Mouse (Mus musculus) small intestine, adult 2 months (tissue): Measurements from ENCODE around the gene Kremen2. TPM values are rescaled to one million over a fixed set of nuclear protein-coding genes. Genes with fewer than 3 reads are reported as not detected.

ENCODE experiments used
- H3K27ac ChIP-seq: fragments of 200-500 bp; 2 replicates; pipeline ENCODE4 v1.5.1; 2012; ENCODE audit warnings: low read depth, low read length, control low read depth, inconsistent platforms; ENCODE audit not compliant: insufficient read depth
- H3K27me3 ChIP-seq: fragments of 200-500 bp; 2 replicates; pipeline ENCODE4 v1.6.1; 2012; ENCODE audit warnings: mild to moderate bottlenecking, moderate library complexity, low read length, inconsistent platforms; ENCODE audit not compliant: control insufficient read depth, insufficient read depth
- H3K36me3 ChIP-seq: fragments of 200-500 bp; 2 replicates; pipeline ENCODE4 v1.6.1; 2012; ENCODE audit warnings: mild to moderate bottlenecking, low read length, control low read depth, inconsistent platforms; ENCODE audit not compliant: control insufficient read depth, insufficient read depth
- H3K4me1 ChIP-seq: fragments of 200-500 bp; 2 replicates; pipeline ENCODE4 v1.6.1; 2012; ENCODE audit warnings: low read length, inconsistent platforms, mixed read lengths; ENCODE audit not compliant: control insufficient read depth, insufficient read depth, insufficient read length
- H3K4me3 ChIP-seq: fragments of 200-500 bp; 2 replicates; pipeline ENCODE4 v1.5.1; 2012; ENCODE audit warnings: low read depth, mild to moderate bottlenecking, control low read depth, inconsistent platforms, low read length, moderate library complexity
- CTCF ChIP-seq: fragments of 200-500 bp; IDR thresholded peaks from 2 replicates; pipeline ENCODE4 v1.5.1; 2012; ENCODE audit warnings: low read depth, mild to moderate bottlenecking, control low read depth, inconsistent platforms, low read length, moderate library complexity, mixed read lengths; ENCODE audit not compliant: insufficient replicate concordance, insufficient read length; ENCODE audit errors: extremely low read depth
- POLR2A ChIP-seq: fragments of 200-500 bp; IDR thresholded peaks from 2 replicates; pipeline ENCODE4 v1.6.1; 2012; ENCODE audit warnings: low read depth, mild to moderate bottlenecking, control low read depth, inconsistent platforms, low read length, moderate library complexity
- WGBS: fragments of 180-500 bp; shearing (Covaris S2); methylation state at CpG from one replicate; pipeline ENCODE4 v1.1.7; 2018; 5-methylcytosine and 5-hydroxymethylcytosine counted together
- polyA plus RNA-seq: library from polyadenylated mRNA; depleted of rRNA; stranded (reverse); fragments of >200 nt; gene quantifications from 2 replicates; pipeline ENCODE4 v1.2.3, GENCODE M21; 2012

The Kremen2 gene
- polyA plus RNA-seq, 1 experiment = 2.9 TPM

GRCm38 (mm10) chr17:23719455-23719854 lies 26.2 kb downstream of the Kremen2 start:
- no peak for TF ChIP-seq POLR2A
- no peak for TF ChIP-seq CTCF
- no peaks in the 10 kb centered on the region for H3K36me3 ChIP-seq
- no peak overlapping the region for H3K27ac ChIP-seq
- 83% methylated on average over 1 of the region's 1 CpGs for WGBS
- H3K27me3 ChIP-seq = no peaks in the 10 kb centered on the region
- H3K4me3 ChIP-seq = no peak overlapping the region
- peaks cover 13% of the 10 kb centered on the region for H3K4me1 ChIP-seq

GRCm38 (mm10) chr17:23717003-23717402 lies 28.6 kb downstream of the Kremen2 start:
- H3K36me3 ChIP-seq = no peaks in the 10 kb centered on the region
- 83% methylated on average over 2 of the region's 2 CpGs for WGBS
- peaks cover 13% of the 10 kb centered on the region for H3K4me1 ChIP-seq
- H3K27me3 ChIP-seq = no peaks in the 10 kb centered on the region
- no peak overlapping the region for H3K27ac ChIP-seq
- no peak for TF ChIP-seq CTCF
- TF ChIP-seq POLR2A = no peak
- H3K4me3 ChIP-seq = no peak overlapping the region

- Histone ChIP-seq H3K4me1 (no peaks in the 10 kb centered on the region), H3K36me3 (no peaks in the 10 kb centered on the region), H3K27ac (no peak overlapping the region), H3K4me3 (no peak overlapping the region), H3K27me3 (0 out of 2 replicates have a peak, but pooled peaks cover under 1% of the 10 kb centered on the region)
- no peak for TF ChIP-seq POLR2A
- peak; percentile 95 for TF ChIP-seq CTCF
- under 1% methylated on average over 3 of the region's 3 CpGs for WGBS
Measured at GRCm38 (mm10) chr17:23706212-23706611, 39.4 kb downstream of the Kremen2 start.

GRCm38 (mm10) chr17:23705525-23706104 lies 40.0 kb downstream of the Kremen2 start:
- 70% methylated on average over 7 of the region's 7 CpGs for WGBS
- TF ChIP-seq CTCF (no peak), POLR2A (no peak)
- H3K4me1 ChIP-seq = no peaks in the 10 kb centered on the region

GRCm38 (mm10) chr17:23704741-23705140 lies 40.9 kb downstream of the Kremen2 start:
- TF ChIP-seq POLR2A (no peak), CTCF (no peak)
- Histone ChIP-seq H3K4me3 (no peak overlapping the region), H3K36me3 (no peaks in the 10 kb centered on the region), H3K27ac (no peak overlapping the region), H3K27me3 (peaks cover 6% of the 10 kb centered on the region; the same call in 1 of the 2 replicates), H3K4me1 (0 out of 2 replicates have a peak, but pooled peaks cover 2% of the 10 kb centered on the region)
- WGBS = 39% methylated on average over 7 of the region's 7 CpGs

More at GRCm38 (mm10) chr17:23705525-23706104, 40.0 kb downstream of the Kremen2 start:
- no peak overlapping the region for H3K4me3 ChIP-seq
- no peaks in the 10 kb centered on the region for H3K36me3 ChIP-seq
- H3K27me3 ChIP-seq = 0 out of 2 replicates have a peak, but pooled peaks cover 4% of the 10 kb centered on the region
- H3K27ac ChIP-seq = no peak overlapping the region

- H3K27me3 ChIP-seq = peaks cover 12% of the 10 kb centered on the region
- TF ChIP-seq POLR2A = no peak
- H3K4me1 ChIP-seq = peaks cover 5% of the 10 kb centered on the region; the same call in 1 of the 2 replicates
- no peak overlapping the region for H3K27ac ChIP-seq
- no peaks in the 10 kb centered on the region for H3K36me3 ChIP-seq
- 88% methylated on average over 9 of the region's 9 CpGs for WGBS
- H3K4me3 ChIP-seq = no peak overlapping the region
Measured at GRCm38 (mm10) chr17:23703301-23703700, 42.3 kb downstream of the Kremen2 start.

GRCm38 (mm10) chr17:23700079-23700478 lies 45.6 kb downstream of the Kremen2 start:
- under 1% methylated on average over 28 of the region's 28 CpGs for WGBS
- peaks cover 12% of the 10 kb centered on the region for H3K27me3 ChIP-seq
- H3K4me3 ChIP-seq = peak overlapping the region; percentile 80
- no peak overlapping the region for H3K27ac ChIP-seq
- peak; percentile 63; the same call in 1 of the 2 replicates for TF ChIP-seq CTCF
- TF ChIP-seq POLR2A = no peak; the same call in 1 of the 2 replicates
- H3K36me3 ChIP-seq = no peaks in the 10 kb centered on the region
- H3K4me1 ChIP-seq = peaks cover 5% of the 10 kb centered on the region; the same call in 1 of the 2 replicates
